Mouse (Mus musculus): Measurements from ENCODE around the gene Letm1. TPM values are rescaled to one million over a fixed set of nuclear protein-coding genes. Genes with fewer than 3 reads are reported as not detected.
A peak's percentile ranks its signal among the peaks of the same experiment; 100 is the strongest.

The Letm1 gene
- polyA plus RNA-seq, 1 experiment from 2014 or later: 37.5 TPM

DNA sequence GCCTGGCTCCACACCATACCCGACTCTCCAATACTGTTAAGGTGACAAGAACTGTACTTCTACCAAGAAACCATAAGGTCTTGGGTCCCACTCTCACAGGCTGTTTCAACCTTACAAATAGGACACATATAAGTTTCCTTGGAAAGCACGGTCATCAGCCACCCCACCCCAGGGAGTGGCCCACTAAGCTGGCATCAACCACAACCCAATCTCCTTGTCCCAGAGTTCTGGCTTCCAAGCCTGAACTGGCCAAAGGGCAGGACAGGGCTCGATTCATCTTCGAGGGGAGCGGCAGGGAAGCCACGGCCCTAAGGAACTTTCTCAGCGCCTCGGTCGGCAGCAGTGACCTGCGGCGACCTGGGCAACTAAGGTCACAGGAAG lies 663 bp downstream of the Letm1 start:
- ATAC-seq: peak; percentile 33
- WGBS: 3% methylated on average over 11 of the region's 11 CpGs
- no peaks in the 10 kb centered on the region for H3K36me3 ChIP-seq (ENCODE audit: control insufficient read depth, insufficient read depth, low read length)
- H3K27me3 ChIP-seq (replicated peaks; ENCODE audit: control insufficient read depth, insufficient read depth, low read length): no peaks in the 10 kb centered on the region
- H3K9ac ChIP-seq (ENCODE audit: low read depth, low read length): peak overlapping the region; percentile 90
- H3K9me3 ChIP-seq (ENCODE audit: control insufficient read depth, low read length): no peaks in the 10 kb centered on the region
- peaks cover 12% of the 10 kb centered on the region; the same call in 1 of the 2 replicates for H3K4me1 ChIP-seq (ENCODE audit: control insufficient read depth, insufficient read depth, low read length)
- H3K4me2 ChIP-seq (ENCODE audit: low read depth, low read length): peak overlapping the region; percentile 62
- H3K27ac ChIP-seq (ENCODE audit: low read length): peak overlapping the region; percentile 58; the same call in 1 of the 2 replicates
- peak overlapping the region; percentile 99 for H3K4me3 ChIP-seq (ENCODE audit: low read length)

DNA sequence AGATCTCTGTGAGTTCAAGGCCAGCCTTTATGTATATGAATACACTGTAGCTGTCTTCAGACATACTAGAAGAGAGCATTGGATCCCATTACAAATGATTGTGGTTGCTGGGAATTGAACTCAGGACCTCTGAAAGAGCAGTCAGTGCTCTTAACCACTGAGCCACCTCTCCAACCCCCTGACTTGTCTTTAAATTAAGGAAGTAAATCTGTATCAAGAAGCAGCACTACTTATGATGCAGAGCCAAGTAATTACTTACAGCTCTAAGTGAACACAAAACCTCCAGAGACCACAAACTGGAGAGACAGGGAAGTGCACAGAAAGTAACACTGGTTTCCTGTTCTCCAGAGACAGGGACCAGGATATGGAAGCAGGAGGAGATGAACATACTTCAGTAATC lies 5.4 kb downstream of the Letm1 start:
- no peak overlapping the region for H3K4me3 ChIP-seq (ENCODE audit: low read length)
- no peaks in the 10 kb centered on the region for H3K27me3 ChIP-seq (replicated peaks; ENCODE audit: control insufficient read depth, insufficient read depth, low read length)
- H3K4me2 ChIP-seq (ENCODE audit: low read depth, low read length): no peak overlapping the region
- H3K9ac ChIP-seq (ENCODE audit: low read depth, low read length): no peak overlapping the region
- no peak for ATAC-seq
- no peak overlapping the region for H3K27ac ChIP-seq (ENCODE audit: low read length)
- H3K9me3 ChIP-seq (ENCODE audit: control insufficient read depth, low read length): no peaks in the 10 kb centered on the region
- H3K36me3 ChIP-seq (ENCODE audit: control insufficient read depth, insufficient read depth, low read length): peaks cover 6% of the 10 kb centered on the region; the same call in 1 of the 2 replicates
- peaks cover 8% of the 10 kb centered on the region; the same call in 1 of the 2 replicates for H3K4me1 ChIP-seq (ENCODE audit: control insufficient read depth, insufficient read depth, low read length)

DNA sequence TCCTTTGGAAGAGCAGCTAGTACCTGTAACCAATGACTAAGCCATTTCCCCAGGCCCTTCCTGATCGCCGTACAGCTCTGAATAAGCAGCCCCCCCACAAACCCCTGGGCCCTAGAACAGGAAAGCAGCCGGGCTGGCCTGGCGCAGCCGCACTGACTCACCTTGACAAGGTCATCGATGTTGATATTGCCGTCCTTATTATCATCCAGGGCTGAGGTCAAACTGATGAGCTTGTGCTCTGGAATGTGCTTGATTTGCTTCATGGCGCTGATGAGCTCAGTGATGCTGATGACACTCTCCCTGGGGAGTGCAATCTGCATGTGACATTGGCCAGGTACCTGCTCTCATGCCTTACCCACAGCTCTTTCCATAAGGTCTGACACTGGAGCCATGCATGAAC lies 39.1 kb downstream of the Letm1 start:
- Histone ChIP-seq H3K4me2 (ENCODE audit: low read depth, low read length) (no peak overlapping the region), H3K9me3 (ENCODE audit: control insufficient read depth, low read length) (no peaks in the 10 kb centered on the region), H3K27ac (ENCODE audit: low read length) (no peak overlapping the region), H3K27me3 (replicated peaks; ENCODE audit: control insufficient read depth, insufficient read depth, low read length) (no peaks in the 10 kb centered on the region), H3K36me3 (ENCODE audit: control insufficient read depth, insufficient read depth, low read length) (peaks cover 18% of the 10 kb centered on the region), H3K4me3 (ENCODE audit: low read length) (no peak overlapping the region), H3K4me1 (ENCODE audit: control insufficient read depth, insufficient read depth, low read length) (no peaks in the 10 kb centered on the region), H3K9ac (ENCODE audit: low read depth, low read length) (no peak overlapping the region)
- no peak for ATAC-seq
- 86% methylated on average over 8 of the region's 8 CpGs for WGBS

DNA sequence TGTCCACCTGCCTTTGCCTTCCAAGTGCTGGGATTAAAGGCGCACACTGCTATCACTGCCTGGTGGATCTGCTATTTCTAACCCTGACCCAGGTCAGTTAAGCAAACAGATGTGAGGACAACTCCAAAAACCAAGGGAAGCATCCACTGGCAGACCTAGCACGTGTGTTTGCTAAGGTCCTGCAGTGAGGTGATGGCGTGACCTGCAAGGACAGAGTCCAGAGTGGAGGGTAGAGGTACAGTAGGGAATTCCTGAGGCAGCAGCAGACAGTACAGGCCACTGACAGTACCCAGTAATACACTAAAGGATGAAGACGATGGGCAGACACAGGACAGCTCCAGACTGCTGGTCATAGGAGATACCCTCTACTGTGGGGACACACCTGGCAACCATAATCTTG lies 42.1 kb downstream of the Letm1 start:
- no peak for ATAC-seq
- peaks cover 9% of the 10 kb centered on the region for H3K36me3 ChIP-seq (ENCODE audit: control insufficient read depth, insufficient read depth, low read length)
- 86% methylated on average over 4 of the region's 4 CpGs for WGBS

DNA sequence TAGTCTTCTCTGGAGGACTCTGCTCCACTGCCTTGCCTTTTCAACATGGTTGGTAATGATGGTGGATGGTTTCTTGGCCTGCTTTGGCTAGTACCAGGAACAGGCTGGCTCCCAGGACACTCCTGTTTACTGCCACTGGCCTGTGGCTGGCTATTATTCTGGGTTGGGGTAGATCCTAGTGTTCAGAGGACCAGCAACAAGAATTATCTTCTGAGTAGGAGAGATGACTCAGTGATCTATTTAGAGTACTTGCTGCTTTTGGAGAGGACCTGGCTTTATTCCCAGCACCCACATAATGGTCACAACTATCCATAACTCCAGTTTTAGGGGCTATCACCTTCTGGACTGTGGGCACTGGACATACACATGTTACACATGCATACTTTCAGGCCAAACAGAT lies 44.3 kb downstream of the Letm1 start:
- no peak overlapping the region for H3K9ac ChIP-seq (ENCODE audit: low read depth, low read length)
- H3K4me2 ChIP-seq (ENCODE audit: low read depth, low read length): no peak overlapping the region
- no peak overlapping the region for H3K4me3 ChIP-seq (ENCODE audit: low read length)
- no peak for ATAC-seq
- H3K36me3 ChIP-seq (ENCODE audit: control insufficient read depth, insufficient read depth, low read length): 0 out of 2 replicates have a peak, but pooled peaks cover 12% of the 10 kb centered on the region
- H3K27me3 ChIP-seq (replicated peaks; ENCODE audit: control insufficient read depth, insufficient read depth, low read length): no peaks in the 10 kb centered on the region
- no peak overlapping the region for H3K27ac ChIP-seq (ENCODE audit: low read length)
- H3K9me3 ChIP-seq (ENCODE audit: control insufficient read depth, low read length): no peaks in the 10 kb centered on the region
- no peaks in the 10 kb centered on the region for H3K4me1 ChIP-seq (ENCODE audit: control insufficient read depth, insufficient read depth, low read length)

More for the DNA sequence above, 42.1 kb downstream of the Letm1 start:
- Histone ChIP-seq H3K4me1 (ENCODE audit: control insufficient read depth, insufficient read depth, low read length) (no peaks in the 10 kb centered on the region), H3K4me2 (ENCODE audit: low read depth, low read length) (no peak overlapping the region), H3K27me3 (replicated peaks; ENCODE audit: control insufficient read depth, insufficient read depth, low read length) (no peaks in the 10 kb centered on the region), H3K27ac (ENCODE audit: low read length) (no peak overlapping the region), H3K4me3 (ENCODE audit: low read length) (no peak overlapping the region), H3K9me3 (ENCODE audit: control insufficient read depth, low read length) (no peaks in the 10 kb centered on the region), H3K9ac (ENCODE audit: low read depth, low read length) (no peak overlapping the region)

DNA sequence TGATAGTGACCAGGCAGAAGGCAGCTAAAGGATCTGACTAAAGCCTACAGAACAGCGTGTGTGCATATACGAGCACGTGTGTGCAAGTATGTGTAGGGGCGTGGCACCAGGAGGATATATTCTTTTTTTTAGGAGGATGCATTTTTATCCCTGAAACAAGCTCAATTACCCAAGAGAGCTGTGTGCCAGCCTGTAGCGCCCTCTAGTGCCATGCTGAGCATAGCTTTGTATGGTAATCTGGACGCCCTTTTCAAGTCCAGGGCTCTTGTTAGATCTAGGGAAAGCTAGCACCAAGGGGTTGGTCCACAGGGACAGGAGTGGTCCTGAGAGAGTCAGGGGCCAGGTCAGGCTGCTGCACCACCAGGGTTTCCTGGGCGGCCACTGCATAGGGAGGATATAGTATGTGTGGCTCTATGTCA lies 44.7 kb downstream of the Letm1 start:
- Histone ChIP-seq H3K4me3 (ENCODE audit: low read length) (no peak overlapping the region), H3K4me2 (ENCODE audit: low read depth, low read length) (no peak overlapping the region), H3K9me3 (ENCODE audit: control insufficient read depth, low read length) (no peaks in the 10 kb centered on the region), H3K27me3 (replicated peaks; ENCODE audit: control insufficient read depth, insufficient read depth, low read length) (no peaks in the 10 kb centered on the region), H3K27ac (ENCODE audit: low read length) (no peak overlapping the region), H3K36me3 (ENCODE audit: control insufficient read depth, insufficient read depth, low read length) (peaks cover 15% of the 10 kb centered on the region; the same call in 1 of the 2 replicates), H3K4me1 (ENCODE audit: control insufficient read depth, insufficient read depth, low read length) (no peaks in the 10 kb centered on the region), H3K9ac (ENCODE audit: low read depth, low read length) (no peak overlapping the region)
- ATAC-seq: peak; percentile 52; the same call in 1 of the 2 replicates
- WGBS: 19% methylated on average over 7 of the region's 7 CpGs

DNA sequence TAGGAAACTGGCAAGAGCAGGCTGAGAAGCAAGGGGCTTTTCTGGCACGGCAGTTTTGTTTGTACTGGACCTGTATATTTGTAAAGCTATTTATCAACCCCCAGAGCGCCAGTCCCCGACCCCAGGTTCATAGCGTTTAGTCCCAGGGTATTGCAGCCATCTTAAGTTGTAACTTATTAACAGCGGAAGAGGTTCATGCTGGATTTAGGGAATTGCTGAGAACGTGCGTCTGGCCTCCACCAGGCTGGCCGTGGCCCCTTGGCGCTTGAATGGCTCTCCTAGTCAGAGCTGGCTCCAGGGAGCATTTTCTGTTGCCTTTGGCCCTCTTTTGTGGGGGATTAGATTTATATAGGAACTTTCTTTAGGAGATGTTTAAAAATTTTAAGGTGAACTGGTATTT lies 46.4 kb downstream of the Letm1 start:
- no peak for ATAC-seq
- Histone ChIP-seq H3K36me3 (ENCODE audit: control insufficient read depth, insufficient read depth, low read length) (peaks cover 10% of the 10 kb centered on the region; the same call in 1 of the 2 replicates), H3K4me2 (ENCODE audit: low read depth, low read length) (no peak overlapping the region), H3K4me1 (ENCODE audit: control insufficient read depth, insufficient read depth, low read length) (no peaks in the 10 kb centered on the region), H3K9ac (ENCODE audit: low read depth, low read length) (no peak overlapping the region), H3K9me3 (ENCODE audit: control insufficient read depth, low read length) (no peaks in the 10 kb centered on the region), H3K27ac (ENCODE audit: low read length) (no peak overlapping the region), H3K27me3 (replicated peaks; ENCODE audit: control insufficient read depth, insufficient read depth, low read length) (no peaks in the 10 kb centered on the region), H3K4me3 (ENCODE audit: low read length) (no peak overlapping the region)
- 47% methylated on average over 9 of the region's 9 CpGs for WGBS

DNA sequence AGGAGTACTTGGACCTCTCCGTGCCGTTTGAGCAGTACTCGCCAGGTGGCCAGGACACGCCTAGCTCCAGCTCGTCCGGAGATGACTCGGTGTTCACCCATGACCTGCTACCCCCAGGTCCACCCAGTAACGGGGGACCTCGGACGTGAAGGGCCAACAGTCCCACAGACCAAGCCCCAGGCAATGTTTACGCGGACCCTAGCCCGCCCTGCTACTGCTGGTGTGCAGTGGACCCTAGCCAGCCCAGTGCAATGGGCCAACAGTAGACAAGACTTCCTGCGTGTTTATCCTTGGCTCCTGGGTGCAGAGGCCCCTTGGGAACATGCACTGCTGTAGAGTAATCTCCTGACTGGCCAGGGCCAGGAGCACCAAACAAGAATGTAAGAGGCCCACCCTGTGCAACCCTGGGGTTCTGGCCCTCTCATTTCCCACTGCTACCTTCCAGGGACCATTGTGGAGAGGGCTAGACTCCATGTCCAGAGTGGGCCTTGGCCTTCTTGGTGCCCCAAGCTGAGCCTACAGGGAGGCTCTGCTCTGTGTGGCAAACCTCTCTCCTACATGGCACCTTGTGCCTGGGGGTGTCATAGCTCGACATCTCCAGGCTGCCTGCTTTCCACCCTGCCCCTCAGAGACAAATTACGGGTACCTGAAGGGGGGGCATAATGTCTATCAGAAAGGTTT lies 47.1 kb downstream of the Letm1 start:
- Histone ChIP-seq H3K27me3 (replicated peaks; ENCODE audit: control insufficient read depth, insufficient read depth, low read length) (no peaks in the 10 kb centered on the region), H3K4me3 (ENCODE audit: low read length) (no peak overlapping the region), H3K36me3 (ENCODE audit: control insufficient read depth, insufficient read depth, low read length) (peaks cover 10% of the 10 kb centered on the region; the same call in 1 of the 2 replicates), H3K4me1 (ENCODE audit: control insufficient read depth, insufficient read depth, low read length) (no peaks in the 10 kb centered on the region), H3K27ac (ENCODE audit: low read length) (no peak overlapping the region), H3K9me3 (ENCODE audit: control insufficient read depth, low read length) (no peaks in the 10 kb centered on the region), H3K9ac (ENCODE audit: low read depth, low read length) (no peak overlapping the region), H3K4me2 (ENCODE audit: low read depth, low read length) (no peak overlapping the region)
- whole genome bisulfite sequencing: 80% methylated on average over 16 of the region's 16 CpGs
- ATAC-seq: no peak

DNA sequence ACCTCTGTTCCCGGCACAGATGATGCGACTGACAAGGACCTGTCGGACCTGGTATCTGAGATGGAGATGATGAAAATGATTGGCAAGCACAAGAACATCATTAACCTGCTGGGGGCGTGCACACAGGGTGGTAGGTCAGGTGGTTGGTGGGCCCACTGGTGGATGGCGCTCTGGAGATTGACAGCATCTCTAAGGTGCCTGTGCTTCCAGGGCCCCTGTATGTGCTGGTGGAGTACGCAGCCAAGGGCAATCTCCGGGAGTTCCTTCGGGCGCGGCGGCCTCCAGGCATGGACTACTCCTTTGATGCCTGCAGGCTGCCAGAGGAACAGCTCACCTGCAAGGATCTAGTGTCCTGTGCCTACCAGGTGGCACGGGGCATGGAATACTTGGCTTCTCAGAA lies 48.8 kb downstream of the Letm1 start:
- H3K9me3 ChIP-seq (ENCODE audit: control insufficient read depth, low read length): no peaks in the 10 kb centered on the region
- H3K27ac ChIP-seq (ENCODE audit: low read length): no peak overlapping the region
- H3K4me2 ChIP-seq (ENCODE audit: low read depth, low read length): no peak overlapping the region
- WGBS: 92% methylated on average over 12 of the region's 12 CpGs
- H3K4me1 ChIP-seq (ENCODE audit: control insufficient read depth, insufficient read depth, low read length): no peaks in the 10 kb centered on the region
- H3K36me3 ChIP-seq (ENCODE audit: control insufficient read depth, insufficient read depth, low read length): peaks cover 14% of the 10 kb centered on the region; the same call in 1 of the 2 replicates
- no peaks in the 10 kb centered on the region for H3K27me3 ChIP-seq (replicated peaks; ENCODE audit: control insufficient read depth, insufficient read depth, low read length)
- H3K4me3 ChIP-seq (ENCODE audit: low read length): no peak overlapping the region
- no peak for ATAC-seq
- no peak overlapping the region for H3K9ac ChIP-seq (ENCODE audit: low read depth, low read length)

DNA sequence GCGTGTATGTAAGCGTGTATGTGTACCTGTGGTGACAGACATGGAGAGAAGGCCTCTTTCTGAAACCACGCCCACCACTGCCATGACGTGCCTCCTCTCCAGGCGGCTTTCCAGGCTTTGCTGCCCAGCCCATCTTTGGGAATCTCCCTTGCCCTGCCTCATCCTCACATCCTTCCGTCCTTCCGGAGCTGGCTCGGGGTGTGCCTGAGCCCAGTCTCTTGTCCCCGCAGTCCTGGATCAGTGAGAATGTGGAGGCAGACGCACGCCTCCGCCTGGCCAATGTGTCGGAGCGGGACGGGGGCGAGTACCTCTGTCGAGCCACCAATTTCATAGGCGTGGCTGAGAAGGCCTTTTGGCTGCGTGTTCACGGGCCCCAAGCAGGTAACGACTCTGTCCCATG lies 51.6 kb downstream of the Letm1 start:
- Histone ChIP-seq H3K27me3 (replicated peaks; ENCODE audit: control insufficient read depth, insufficient read depth, low read length) (no peaks in the 10 kb centered on the region), H3K4me3 (ENCODE audit: low read length) (no peak overlapping the region), H3K4me1 (ENCODE audit: control insufficient read depth, insufficient read depth, low read length) (no peaks in the 10 kb centered on the region), H3K4me2 (ENCODE audit: low read depth, low read length) (no peak overlapping the region), H3K9me3 (ENCODE audit: control insufficient read depth, low read length) (no peaks in the 10 kb centered on the region), H3K36me3 (ENCODE audit: control insufficient read depth, insufficient read depth, low read length) (peaks cover 14% of the 10 kb centered on the region; the same call in 1 of the 2 replicates), H3K27ac (ENCODE audit: low read length) (no peak overlapping the region), H3K9ac (ENCODE audit: low read depth, low read length) (no peak overlapping the region; the same call in 1 of the 2 replicates)
- WGBS: 57% methylated on average over 21 of the region's 21 CpGs
- ATAC-seq: no peak
